Mouse (Mus musculus) lung, postnatal 0 days (tissue): ENCODE results near the gene Krtap4-9. TPM values are rescaled to one million over a fixed set of nuclear protein-coding genes. Genes with fewer than 3 reads are reported as not detected.
A peak's percentile ranks its signal among the peaks of the same experiment; 100 is the strongest.
"Not testable (repeated sequence)": the region's sequence is repeated elsewhere in the genome, so short reads cannot be mapped to it uniquely, and the experiment has no call there.

Experiments used
- ATAC-seq: fragments of 200-750 bp; cut with Nextera tagmentation; 2 replicates; pipeline ENCODE4 v1.8.0; 2017; ENCODE audit warnings: moderate library complexity
- DNase-seq: peaks from one replicate; pipeline ENCODE4 v3.0.0-alpha.2; 2016; ENCODE audit warnings: low spot score
- H3K27ac ChIP-seq: fragments of 300-500 bp; sonication (generic); 2 replicates; pipeline ENCODE4 v1.5.1; 2014; ENCODE audit warnings: antibody characterized with exemption, mild to moderate bottlenecking, low read length, mixed read lengths
- H3K27me3 ChIP-seq: fragments of 300-500 bp; sonication (generic); replicated peaks from 2 replicates; pipeline ENCODE4 v1.6.1; 2014; ENCODE audit warnings: low read length, mixed read lengths; ENCODE audit not compliant: insufficient read depth
- H3K36me3 ChIP-seq: fragments of 300-500 bp; sonication (generic); 2 replicates; pipeline ENCODE4 v1.6.1; 2014; ENCODE audit warnings: low read length, mixed read lengths; ENCODE audit not compliant: insufficient read depth
- H3K4me1 ChIP-seq: fragments of 300-500 bp; sonication (generic); 2 replicates; pipeline ENCODE4 v1.6.1; 2014; ENCODE audit warnings: antibody characterized with exemption, low read depth, low read length, mixed read lengths; ENCODE audit not compliant: insufficient read depth
- H3K4me2 ChIP-seq: fragments of 300-500 bp; sonication (generic); replicated peaks from 2 replicates; pipeline ENCODE4 v1.6.1; 2014; ENCODE audit warnings: low read depth, mild to moderate bottlenecking, low read length, moderate library complexity, mixed read lengths
- H3K4me3 ChIP-seq: fragments of 300-500 bp; sonication (generic); 2 replicates; pipeline ENCODE4 v1.5.1; 2014; ENCODE audit warnings: low read depth, low read length
- H3K9ac ChIP-seq: fragments of 300-500 bp; sonication (generic); replicated peaks from 2 replicates; pipeline ENCODE4 v1.6.1; 2014; ENCODE audit warnings: low read depth, mild to moderate bottlenecking
- H3K9me3 ChIP-seq: fragments of 300-500 bp; sonication (generic); 2 replicates; pipeline ENCODE4 v1.6.1; 2016; ENCODE audit warnings: low read length, mixed read lengths
- CTCF ChIP-seq: IDR thresholded peaks from 2 replicates; pipeline ENCODE4 v1.5.1; 2016; ENCODE audit warnings: antibody characterized with exemption, mild to moderate bottlenecking
- EP300 ChIP-seq: IDR thresholded peaks from 2 replicates; pipeline ENCODE4 v1.6.1; 2016; ENCODE audit warnings: antibody characterized with exemption, mild to moderate bottlenecking, control low read depth
- WGBS: fragments of 180-500 bp; shearing (Covaris S2); extraction: QIAGEN DNeasy Blood & Tissue Kit; methylation state at CpG from one replicate; pipeline ENCODE4 v1.1.7; 2014; 5-methylcytosine and 5-hydroxymethylcytosine counted together
- polyA plus RNA-seq: library from polyadenylated mRNA; unstranded; fragments of >200 nt; fragmentation: Nextera tagmentation; extraction: Ambion mirVana; gene quantifications from 2 replicates; pipeline ENCODE4 v1.2.1, GENCODE M21; 2015

Gene Krtap4-9
- not detected in 2 replicates for polyA plus RNA-seq

DNA sequence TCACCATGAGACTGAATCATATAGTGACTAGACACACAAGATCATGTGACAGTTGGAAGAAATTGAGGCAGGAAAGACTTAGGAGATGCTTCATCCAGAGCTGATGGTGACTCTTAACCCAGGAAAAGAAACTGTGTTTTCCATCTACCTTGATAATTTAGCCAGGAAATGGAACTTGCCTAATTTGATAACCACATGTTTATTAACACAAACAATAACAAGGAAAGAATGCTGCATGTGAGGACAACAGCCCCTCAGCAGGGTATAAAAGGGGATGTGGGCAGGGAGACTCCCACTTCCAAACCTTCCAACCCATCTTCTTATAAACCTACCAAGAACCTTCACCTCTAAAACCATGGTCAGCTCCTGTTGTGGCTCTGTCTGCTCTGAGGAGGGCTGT is at the start of gene Krtap4-9:
Gene Krtap4-9 (plus strand): TSS at position 301 of the 400 bp plus-strand sequence.
- not testable (repeated sequence) for H3K4me2 ChIP-seq, ATAC-seq

DNA sequence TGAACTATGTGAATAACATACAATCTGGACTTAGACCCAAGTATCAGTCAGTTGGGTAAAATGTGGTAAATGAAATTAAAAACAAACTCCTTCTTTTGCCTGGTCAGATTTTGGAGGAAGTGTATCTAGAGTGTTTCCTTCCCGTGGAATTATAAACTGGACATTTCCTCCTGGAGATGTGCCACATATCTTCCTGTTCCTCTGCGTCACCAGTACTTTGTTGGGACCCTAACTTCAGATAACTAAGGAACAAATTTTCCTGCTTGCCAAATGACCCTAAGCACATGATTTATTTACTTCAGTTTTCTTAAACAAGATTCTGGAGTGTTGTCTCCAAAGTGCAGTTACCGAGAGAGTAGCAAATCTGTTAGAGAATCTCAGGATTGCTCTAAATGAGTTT is 41.0 kb upstream of the Krtap4-9 start:
- ATAC-seq (no peak; the same call in 1 of the 2 replicates), DNase-seq (peak; percentile 46)
- Histone ChIP-seq H3K27ac (no peak overlapping the region), H3K4me1 (no peaks in the 10 kb centered on the region), H3K4me3 (no peak overlapping the region), H3K27me3 (no peaks in the 10 kb centered on the region), H3K9me3 (no peaks in the 10 kb centered on the region), H3K9ac (no peak overlapping the region), H3K4me2 (no peak overlapping the region), H3K36me3 (no peaks in the 10 kb centered on the region)
- 38% methylated on average over 3 of the region's 3 CpGs for WGBS
- TF ChIP-seq CTCF (no peak), EP300 (peak; percentile 95)

More for the DNA sequence above, at the start of gene Krtap4-9:
- H3K27me3 ChIP-seq, H3K4me1 ChIP-seq, H3K9ac ChIP-seq, H3K4me3 ChIP-seq, H3K9me3 ChIP-seq, H3K36me3 ChIP-seq, DNase-seq, H3K27ac ChIP-seq: not testable (repeated sequence)

DNA sequence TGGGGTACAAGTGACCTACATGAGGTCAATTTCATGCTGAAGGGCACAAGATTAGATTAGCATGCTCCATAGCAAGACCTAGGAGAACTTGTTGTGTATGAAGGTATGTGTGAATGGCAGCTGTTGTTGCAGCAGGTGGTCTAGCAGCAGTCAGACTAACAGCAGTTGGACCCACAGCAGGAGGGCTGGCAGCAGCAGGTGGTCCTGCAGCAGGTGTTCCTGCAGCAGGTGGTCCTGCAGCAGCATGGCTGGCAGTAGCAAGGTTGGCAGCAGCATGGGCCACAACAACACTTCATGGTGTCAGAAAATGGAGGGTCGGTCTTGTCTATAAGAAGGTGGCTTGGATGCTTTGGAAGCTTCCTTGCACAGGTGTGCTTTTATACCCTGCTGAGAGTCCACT is 26.1 kb upstream of the Krtap4-9 start:
- H3K36me3 ChIP-seq = no peaks in the 10 kb centered on the region
- no peaks in the 10 kb centered on the region for H3K4me1 ChIP-seq
- 95% methylated on average over 1 of the region's 1 CpGs for WGBS
- no peak overlapping the region for H3K9ac ChIP-seq
- no peak for ATAC-seq
- TF ChIP-seq CTCF = no peak
- TF ChIP-seq EP300 = no peak
- no peaks in the 10 kb centered on the region for H3K9me3 ChIP-seq
- H3K27me3 ChIP-seq = no peaks in the 10 kb centered on the region
- no peak overlapping the region for H3K4me3 ChIP-seq
- H3K4me2 ChIP-seq = no peak overlapping the region
- no peak for DNase-seq
- H3K27ac ChIP-seq = no peak overlapping the region

- Histone ChIP-seq H3K4me2 (no peak overlapping the region), H3K4me3 (no peak overlapping the region), H3K9me3 (no peaks in the 10 kb centered on the region), H3K9ac (no peak overlapping the region), H3K4me1 (no peaks in the 10 kb centered on the region), H3K27ac (no peak overlapping the region), H3K27me3 (no peaks in the 10 kb centered on the region), H3K36me3 (no peaks in the 10 kb centered on the region)
- TF ChIP-seq CTCF = no peak
- TF ChIP-seq EP300 = no peak
- DNase-seq (no peak), ATAC-seq (no peak)
- WGBS = 55% methylated on average over 2 of the region's 2 CpGs
Measured at GRCm38 (mm10) chr11:99768410-99768809, 16.6 kb upstream of the Krtap4-9 start.

- H3K4me1 ChIP-seq, H3K27me3 ChIP-seq, H3K36me3 ChIP-seq, DNase-seq, H3K27ac ChIP-seq, H3K4me2 ChIP-seq, ATAC-seq, H3K9me3 ChIP-seq, H3K4me3 ChIP-seq, H3K9ac ChIP-seq: not testable (repeated sequence)
Measured at GRCm38 (mm10) chr11:99772813-99773212, 12.2 kb upstream of the Krtap4-9 start, which contains the start of gene Gm11595. Gene Gm11595, minus strand, starts transcription at chr11:99772913.

GRCm38 (mm10) chr11:99778401-99778800 is 6.6 kb upstream of the Krtap4-9 start:
- 66% methylated on average over 7 of the region's 7 CpGs for WGBS
- Histone ChIP-seq H3K4me2 (no peak overlapping the region), H3K4me3 (no peak overlapping the region), H3K36me3 (no peaks in the 10 kb centered on the region), H3K4me1 (no peaks in the 10 kb centered on the region), H3K9ac (no peak overlapping the region), H3K9me3 (no peaks in the 10 kb centered on the region), H3K27ac (no peak overlapping the region), H3K27me3 (no peaks in the 10 kb centered on the region)
- DNase-seq (no peak), ATAC-seq (no peak)
- TF ChIP-seq EP300 = no peak

DNA sequence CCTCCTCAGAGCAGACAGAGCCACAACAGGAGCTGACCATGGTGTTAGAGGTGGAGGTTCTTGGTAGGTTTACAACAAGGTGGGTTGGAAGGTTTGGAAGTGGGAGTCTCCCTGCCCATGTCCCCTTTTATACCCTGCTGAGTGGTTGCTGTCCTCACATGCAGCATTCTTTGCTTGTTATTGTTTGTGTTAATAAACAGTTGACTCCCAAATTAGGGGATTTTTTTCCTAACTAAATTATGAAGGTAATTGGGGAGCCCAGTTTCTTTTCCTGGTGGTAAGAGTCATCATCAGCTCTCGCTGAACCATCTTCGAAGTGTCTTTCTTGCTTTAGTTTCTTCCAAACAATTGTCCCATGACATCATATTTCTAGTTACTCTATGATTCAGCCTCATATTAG is 4.4 kb upstream of the Krtap4-9 start, which contains the start of gene Krtap4-8:
Gene Krtap4-8 (minus strand): TSS at position 101 of the 400 bp plus-strand sequence.
- no peaks in the 10 kb centered on the region for H3K27me3 ChIP-seq
- no peak for DNase-seq
- H3K9ac ChIP-seq = no peak within 1 kb of the TSS
- TF ChIP-seq EP300 (no peak), CTCF (no peak)
- WGBS = 90% methylated on average over 2 of the region's 2 CpGs
- no peak for ATAC-seq
- no peak within 1 kb of the TSS for H3K4me3 ChIP-seq
- H3K36me3 ChIP-seq = no peaks in the 10 kb centered on the region
- H3K9me3 ChIP-seq = no peaks in the 10 kb centered on the region
- H3K4me1 ChIP-seq = no peaks in the 10 kb centered on the region
- no peak within 1 kb of the TSS for H3K27ac ChIP-seq
- no peak within 1 kb of the TSS for H3K4me2 ChIP-seq
